Mouse (Mus musculus) spleen, adult 2 months (tissue): Measurements from ENCODE around the gene Cntnap5a.

ENCODE experiments used
- CTCF ChIP-seq: fragments of 200-500 bp; IDR thresholded peaks from 2 replicates; pipeline ENCODE4 v1.5.1; 2011; ENCODE audit warnings: mild to moderate bottlenecking, inconsistent platforms; ENCODE audit not compliant: insufficient read depth, insufficient read length, insufficient replicate concordance; ENCODE audit errors: extremely low read depth
- POLR2A ChIP-seq: fragments of 200-500 bp; IDR thresholded peaks from 2 replicates; pipeline ENCODE4 v1.6.1; 2011; ENCODE audit warnings: low read depth, low read length, inconsistent platforms

- no peak for TF ChIP-seq POLR2A
- TF ChIP-seq CTCF, result no peak
Measured at GRCm38 (mm10) chr1:116240538-116240937, 556.0 kb downstream of the Cntnap5a start.
